Mouse (Mus musculus) liver, embryonic 14.5 days (tissue): Measurements from ENCODE around the gene Tfam. TPM values are rescaled to one million over a fixed set of nuclear protein-coding genes. Genes with fewer than 3 reads are reported as not detected.

Source experiments
- ATAC-seq: fragments of 200-750 bp; cut with Nextera tagmentation; 2 replicates; pipeline ENCODE4 v1.8.0; 2017; ENCODE audit warnings: moderate number of reproducible peaks, mild to moderate bottlenecking, moderate library complexity; ENCODE audit not compliant: insufficient read depth
- DNase-seq, 3 experiments: peaks; one replicate each; pipeline ENCODE4 v3.0.0-alpha.2; 2012 to 2013; ENCODE audit warnings: low read depth in 3 of 3, low spot score in 3 of 3
- H3K27ac ChIP-seq: fragments of 300-500 bp; sonication (generic); 2 replicates; pipeline ENCODE4 v1.5.1; 2014; ENCODE audit warnings: moderate library complexity, mild to moderate bottlenecking, control low read depth, inconsistent platforms
- H3K27me3 ChIP-seq: fragments of 300-500 bp; sonication (generic); 2 replicates; pipeline ENCODE4 v1.6.1; 2014; ENCODE audit warnings: mild to moderate bottlenecking, low read length, moderate library complexity; ENCODE audit not compliant: control insufficient read depth, insufficient read depth
- H3K36me3 ChIP-seq: fragments of 300-500 bp; sonication (generic); replicated peaks from 2 replicates; pipeline ENCODE4 v1.6.1; 2014; ENCODE audit warnings: low read depth; ENCODE audit not compliant: control insufficient read depth, insufficient read depth
- H3K4me1 ChIP-seq, 2 experiments: fragments of 200-500 bp in 1 of 2; fragments of 300-500 bp in 1 of 2; sonication (generic) in 1 of 2; replicated peaks; 2 replicates each; pipeline ENCODE4 v1.6.1; 2012 to 2014; ENCODE audit warnings: antibody characterized with exemption in 1 of 2, inconsistent platforms in 1 of 2, low read length in 1 of 2; ENCODE audit not compliant: control insufficient read depth in 2 of 2, insufficient read depth in 2 of 2
- H3K4me2 ChIP-seq: fragments of 300-500 bp; sonication (generic); 2 replicates; pipeline ENCODE4 v1.6.1; 2014; ENCODE audit warnings: low read depth, mild to moderate bottlenecking, control low read depth, moderate library complexity
- H3K4me3 ChIP-seq, 2 experiments: fragments of 200-500 bp in 1 of 2; fragments of 300-500 bp in 1 of 2; sonication (generic) in 1 of 2; 2 replicates each; pipeline ENCODE4 v1.5.1; 2012 to 2014; ENCODE audit warnings: low read depth in 2 of 2, low read length in 2 of 2, mild to moderate bottlenecking in 2 of 2, control low read depth in 1 of 2, inconsistent platforms in 1 of 2, moderate library complexity in 1 of 2; ENCODE audit not compliant: insufficient read depth in 1 of 2
- H3K9ac ChIP-seq: fragments of 300-500 bp; sonication (generic); replicated peaks from 2 replicates; pipeline ENCODE4 v1.6.1; 2014; ENCODE audit warnings: mild to moderate bottlenecking, control low read depth, moderate library complexity
- H3K9me3 ChIP-seq: fragments of 300-500 bp; sonication (generic); 2 replicates; pipeline ENCODE4 v1.6.1; 2016; ENCODE audit warnings: low read length, mixed read lengths; ENCODE audit not compliant: control insufficient read depth
- CTCF ChIP-seq: IDR thresholded peaks from 2 replicates; pipeline ENCODE4 v1.5.1; 2016; ENCODE audit warnings: antibody characterized with exemption, low read depth, control low read depth
- EP300 ChIP-seq: IDR thresholded peaks from 2 replicates; pipeline ENCODE4 v1.6.1; 2016; ENCODE audit warnings: antibody characterized with exemption, low read depth
- WGBS: fragments of 180-500 bp; shearing (Covaris S2); extraction: QIAGEN DNeasy Blood & Tissue Kit; methylation state at CpG from one replicate; pipeline ENCODE4 v1.1.7; 2014; ENCODE audit not compliant: insufficient replicate concordance; 5-methylcytosine and 5-hydroxymethylcytosine counted together
- polyA plus RNA-seq, 2 experiments: library from polyadenylated mRNA; depleted of rRNA in 1 of 2; stranded (reverse) in 1 of 2; unstranded in 1 of 2; fragments of >200 nt; fragmentation: Nextera tagmentation in 1 of 2; extraction: Ambion mirVana in 1 of 2; gene quantifications; 2 replicates each; pipeline versions ENCODE4 v1.2.1 to v1.2.3; 2012 to 2014

The Tfam gene
- polyA plus RNA-seq, 2 experiments, result 14.4 to 31.1 TPM

DNA sequence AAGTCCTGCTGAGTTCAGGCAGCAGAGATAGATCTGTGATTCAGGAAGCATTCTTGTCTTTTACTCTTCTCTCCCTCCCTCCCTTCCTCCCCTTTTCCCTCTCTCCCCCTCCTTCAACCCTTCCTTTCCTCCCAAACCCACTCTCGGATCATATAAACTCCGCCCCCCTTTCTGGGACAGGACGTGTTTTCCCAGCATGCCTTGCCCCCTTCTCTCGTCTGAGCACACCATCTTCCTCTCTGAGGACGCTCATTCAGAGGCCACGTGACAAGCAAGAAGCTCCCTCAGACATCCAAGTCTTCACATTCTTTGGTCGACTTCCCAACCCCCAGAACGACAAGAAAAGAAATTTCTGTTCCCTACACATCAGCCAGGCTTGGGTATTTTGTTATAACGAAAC, 42.6 kb downstream of the Tfam start:
- 45% methylated on average over 9 of the region's 9 CpGs for WGBS
- ATAC-seq, result no peak

DNA sequence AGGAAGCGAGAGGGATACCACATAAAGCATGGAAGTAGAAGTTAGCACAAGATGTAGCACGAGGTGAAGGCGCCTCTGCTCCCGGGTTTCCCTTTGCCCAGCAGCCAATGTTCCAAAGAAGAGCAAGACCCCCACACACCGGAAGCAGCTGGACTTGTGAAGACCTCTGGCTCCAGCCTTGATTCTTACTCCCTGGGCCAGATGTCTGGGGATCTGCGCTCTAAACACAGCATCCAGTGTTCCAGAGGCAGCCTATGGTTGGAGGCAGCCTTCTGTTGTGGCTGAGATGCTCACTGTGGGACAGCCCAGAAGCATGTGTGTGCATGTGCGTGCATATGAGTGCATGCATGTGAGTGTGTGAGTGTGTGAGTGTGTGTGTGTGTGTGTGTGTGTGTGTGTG, 43.4 kb downstream of the Tfam start:
- WGBS, result 57% methylated on average over 7 of the region's 7 CpGs
- Histone ChIP-seq H3K9me3 (no peaks in the 10 kb centered on the region), H3K4me1 (peaks cover 0 to 2% of the 10 kb centered on the region in 2 experiments; a peak in 1 of 4 replicates), H3K36me3 (no peaks in the 10 kb centered on the region), H3K4me2 (no peak overlapping the region), H3K4me3 (no peak overlapping the region), H3K27me3 (no peaks in the 10 kb centered on the region), H3K9ac (no peak overlapping the region), H3K27ac (no peak overlapping the region)
- DNase-seq (no peak), ATAC-seq (no peak)
- no peak for TF ChIP-seq CTCF
- TF ChIP-seq EP300, result no peak

More for the DNA sequence above, 42.6 kb downstream of the Tfam start:
- TF ChIP-seq CTCF, result no peak
- no peak for TF ChIP-seq EP300
- Histone ChIP-seq H3K9me3 (no peaks in the 10 kb centered on the region), H3K27me3 (no peaks in the 10 kb centered on the region), H3K36me3 (no peaks in the 10 kb centered on the region), H3K27ac (no peak overlapping the region), H3K4me1 (peaks cover 0 to 2% of the 10 kb centered on the region in 2 experiments; a peak in 1 of 4 replicates), H3K4me3 (no peak overlapping the region), H3K9ac (no peak overlapping the region), H3K4me2 (no peak overlapping the region)
- DNase-seq, result no peak

DNA sequence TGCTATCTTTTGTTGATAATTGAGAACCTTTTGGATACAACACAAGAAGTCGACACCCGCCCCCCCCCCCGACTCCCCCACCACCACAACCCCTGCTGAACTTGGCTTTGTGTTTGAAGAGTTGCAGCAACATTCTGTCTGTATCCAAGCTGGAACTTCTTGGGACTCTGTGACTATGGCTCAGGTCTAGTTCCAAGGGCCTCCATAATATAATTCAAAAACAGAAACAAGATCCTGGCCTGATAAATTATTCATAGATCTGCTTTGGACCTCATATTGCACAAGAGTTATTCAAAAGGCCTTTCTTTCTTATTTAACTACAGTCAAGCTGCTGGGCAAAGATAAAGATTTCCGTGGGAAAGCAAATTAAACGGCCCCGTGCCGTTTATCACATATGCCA, 44.8 kb downstream of the Tfam start:
- no peak overlapping the region for H3K4me2 ChIP-seq
- no peaks in the 10 kb centered on the region for H3K9me3 ChIP-seq
- H3K4me3 ChIP-seq, result no peak overlapping the region
- H3K4me1 ChIP-seq, result peaks cover 0 to 2% of the 10 kb centered on the region in 2 experiments; a peak in 1 of 4 replicates
- H3K27me3 ChIP-seq, result no peaks in the 10 kb centered on the region
- WGBS, result 55% methylated on average over 7 of the region's 7 CpGs
- DNase-seq (no peak), ATAC-seq (no peak)
- no peak overlapping the region for H3K27ac ChIP-seq
- no peaks in the 10 kb centered on the region for H3K36me3 ChIP-seq
- H3K9ac ChIP-seq, result no peak overlapping the region
- TF ChIP-seq CTCF, result no peak
- TF ChIP-seq EP300, result no peak

DNA sequence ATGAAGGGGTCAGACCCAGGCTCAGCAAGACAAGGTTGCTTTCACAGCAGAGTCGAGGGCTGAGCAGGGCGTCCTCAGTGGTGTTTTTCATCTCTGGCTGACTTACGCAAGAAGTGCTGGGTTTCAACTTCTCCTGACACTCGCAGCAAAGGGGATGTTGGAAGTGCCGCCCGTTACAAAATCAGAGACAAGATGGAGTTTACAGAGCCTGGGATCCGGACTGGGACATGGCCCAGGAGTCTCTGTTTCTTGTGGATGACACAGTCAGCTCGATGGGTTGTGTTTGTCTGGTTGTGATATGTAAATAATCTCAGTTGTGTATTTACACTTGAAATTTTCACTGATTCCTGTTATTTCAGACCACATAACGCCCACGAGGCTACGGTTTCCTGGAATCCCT, 45.2 kb downstream of the Tfam start:
- no peak overlapping the region for H3K4me2 ChIP-seq
- TF ChIP-seq CTCF, result no peak
- no peak for TF ChIP-seq EP300
- ATAC-seq (no peak), DNase-seq (no peak)
- H3K9ac ChIP-seq, result no peak overlapping the region
- H3K27me3 ChIP-seq, result no peaks in the 10 kb centered on the region
- peaks cover 0 to 2% of the 10 kb centered on the region in 2 experiments; a peak in 1 of 4 replicates for H3K4me1 ChIP-seq
- no peaks in the 10 kb centered on the region for H3K36me3 ChIP-seq
- H3K9me3 ChIP-seq, result no peaks in the 10 kb centered on the region
- H3K4me3 ChIP-seq, result no peak overlapping the region
- H3K27ac ChIP-seq, result no peak overlapping the region
- 52% methylated on average over 11 of the region's 11 CpGs for WGBS

DNA sequence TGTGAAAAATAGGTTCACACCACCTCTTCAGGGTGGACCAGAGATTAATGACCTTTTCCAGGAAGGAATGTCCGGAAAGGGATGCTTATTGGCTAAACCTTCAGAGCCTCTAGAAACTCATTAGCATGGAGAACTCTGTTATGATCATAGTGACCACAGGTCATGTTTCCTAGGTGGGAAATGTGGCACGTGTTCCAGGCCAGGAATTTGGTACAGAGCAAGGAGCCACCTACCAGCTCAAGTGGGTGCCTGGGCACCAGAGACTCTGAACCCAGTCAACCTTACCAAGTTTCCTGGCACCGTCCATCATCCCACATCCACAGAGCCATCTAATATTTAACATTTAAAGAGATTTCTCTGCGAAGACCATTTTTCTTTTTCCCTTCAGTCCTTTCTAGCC, 49.4 kb downstream of the Tfam start:
- no peak overlapping the region for H3K4me3 ChIP-seq
- no peak overlapping the region for H3K27ac ChIP-seq
- H3K36me3 ChIP-seq, result no peaks in the 10 kb centered on the region
- no peak overlapping the region for H3K4me2 ChIP-seq
- DNase-seq (no peak), ATAC-seq (no peak)
- peaks cover 0 to 5% of the 10 kb centered on the region in 2 experiments; a peak in 1 of 4 replicates for H3K4me1 ChIP-seq
- TF ChIP-seq EP300 (no peak), CTCF (no peak)
- WGBS, result 68% methylated on average over 4 of the region's 4 CpGs
- H3K9me3 ChIP-seq, result no peaks in the 10 kb centered on the region
- no peak overlapping the region for H3K9ac ChIP-seq
- no peaks in the 10 kb centered on the region for H3K27me3 ChIP-seq
